Mouse (Mus musculus): ENCODE data around the gene Tex26.

Gene Tex26

GRCm38 (mm10) chr5:149439531-149440179 lies at the start of gene Tex26:
Tex26 (plus strand) TSS chr5:149439660.
- DNase-seq (ENCODE audit: low spot score in 2 of 2) = peak in 1 of 2 experiments; percentile 26

GRCm38 (mm10) chr5:149391574-149392375 lies 47.7 kb upstream of the Tex26 start:
- no peak for DNase-seq (ENCODE audit: low spot score in 2 of 2)

GRCm38 (mm10) chr5:149392420-149392988 lies 47.0 kb upstream of the Tex26 start:
- no peak for DNase-seq (ENCODE audit: low spot score in 2 of 2)

GRCm38 (mm10) chr5:149401446-149401975 lies 37.9 kb upstream of the Tex26 start:
- DNase-seq (ENCODE audit: low spot score in 2 of 2) = no peak

- DNase-seq (ENCODE audit: low spot score in 2 of 2) = no peak
These were observed 37.4 kb upstream of the Tex26 start for GRCm38 (mm10) chr5:149402029-149402428.

- DNase-seq (ENCODE audit: low spot score in 2 of 2) = no peak
These were observed 36.1 kb upstream of the Tex26 start for GRCm38 (mm10) chr5:149403386-149403785.

GRCm38 (mm10) chr5:149404710-149405109 lies 34.8 kb upstream of the Tex26 start:
- DNase-seq (ENCODE audit: low spot score in 2 of 2) = no peak

GRCm38 (mm10) chr5:149406791-149407276 lies 32.6 kb upstream of the Tex26 start:
- DNase-seq (ENCODE audit: low spot score in 2 of 2) = no peak

GRCm38 (mm10) chr5:149409502-149409901 lies 30.0 kb upstream of the Tex26 start:
- no peak for DNase-seq (ENCODE audit: low spot score in 2 of 2)

- DNase-seq (ENCODE audit: low spot score in 2 of 2) = no peak
These were observed 27.8 kb upstream of the Tex26 start, which contains the start of gene Medag for GRCm38 (mm10) chr5:149411509-149412193. Medag (plus strand) TSS chr5:149411749.

- no peak for DNase-seq (ENCODE audit: low spot score in 2 of 2)
These were observed 27.3 kb upstream of the Tex26 start for GRCm38 (mm10) chr5:149412194-149412575.

GRCm38 (mm10) chr5:149412671-149413070 lies 26.8 kb upstream of the Tex26 start:
- no peak for DNase-seq (ENCODE audit: low spot score in 2 of 2)

GRCm38 (mm10) chr5:149414369-149415167 lies 24.9 kb upstream of the Tex26 start:
- no peak for DNase-seq (ENCODE audit: low spot score in 2 of 2)

- no peak for DNase-seq (ENCODE audit: low spot score in 2 of 2)
These were observed 22.1 kb upstream of the Tex26 start for GRCm38 (mm10) chr5:149417381-149417780.

- DNase-seq (ENCODE audit: low spot score in 2 of 2) = no peak
These were observed 12.9 kb upstream of the Tex26 start for GRCm38 (mm10) chr5:149426525-149426924.

GRCm38 (mm10) chr5:149427277-149428060 lies 12.0 kb upstream of the Tex26 start:
- no peak for DNase-seq (ENCODE audit: low spot score in 2 of 2)

GRCm38 (mm10) chr5:149428347-149428746 lies 11.1 kb upstream of the Tex26 start:
- DNase-seq (ENCODE audit: low spot score in 2 of 2) = peak; percentile 42 to 70

GRCm38 (mm10) chr5:149428810-149429255 lies 10.6 kb upstream of the Tex26 start:
- DNase-seq (ENCODE audit: low spot score in 2 of 2) = peak in 1 of 2 experiments; percentile 69

- DNase-seq (ENCODE audit: low spot score in 2 of 2) = no peak
These were observed 9.9 kb upstream of the Tex26 start for GRCm38 (mm10) chr5:149429541-149429940.

- DNase-seq (ENCODE audit: low spot score in 2 of 2) = no peak
These were observed 8.5 kb upstream of the Tex26 start for GRCm38 (mm10) chr5:149430943-149431342.

All from spleen, postnatal 4 days (tissue).